ENCODE assay signal across 19 mouse cellular contexts in the genomic region with DNA sequence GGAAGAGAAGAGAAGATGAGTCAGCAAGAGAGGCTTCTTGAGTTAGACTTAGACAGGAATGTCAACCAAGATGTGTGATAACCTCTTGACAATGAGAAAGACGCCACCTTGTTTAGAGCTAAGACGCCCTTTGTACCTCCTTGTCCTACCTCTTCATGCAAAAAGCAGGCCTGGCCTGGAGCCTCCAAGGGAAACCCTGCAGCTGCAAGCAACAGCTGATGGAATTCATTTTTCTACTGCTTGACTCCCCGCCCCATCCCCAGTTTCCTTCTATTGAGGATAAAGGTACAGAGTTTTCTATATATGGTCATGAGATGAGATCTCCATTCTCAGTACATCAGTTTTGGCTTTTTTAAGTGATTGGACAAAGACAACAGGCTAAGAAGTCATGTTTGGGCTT. TPM values are rescaled to one million over a fixed set of nuclear protein-coding genes. Genes with fewer than 3 reads are reported as not detected.
DNase-seq lines count a peak whose midpoint lies in the region; ATAC-seq and TF ChIP-seq lines count a peak whose summit lies in the region.
"Had no signal": no experiment of that assay in that cellular context is flagged by ENCODE, and none has a peak within 500 bp of the region (broad histone marks: within the 10 kb centered on the region; RNA-seq: fewer than 3 reads in every experiment).

No protein-coding gene starts in this region.

- no peak for TF ChIP-seq EP300 in ES-Bruce4 (IDR thresholded peaks at IDR 0.05; ENCODE audit: insufficient read depth, low read depth, low read length)

- peaks cover 74% of the 10 kb centered on the region for H3K4me1 ChIP-seq in kidney, embryonic 15.5 days
- peaks cover 11% of the 10 kb centered on the region for H3K4me1 ChIP-seq in ES-Bruce4 (ENCODE audit: control insufficient read depth, insufficient read depth, low read length)
- peaks cover 9% of the 10 kb centered on the region for H3K4me1 ChIP-seq in intestine, embryonic 15.5 days (replicated peaks)
- H3K4me1 ChIP-seq: midbrain, embryonic 15.5 days had no signal

- H3K4me3 ChIP-seq in kidney, embryonic 15.5 days (replicated peaks): no peak overlapping the region
- no peak overlapping the region for H3K4me3 ChIP-seq in ES-Bruce4 (ENCODE audit: low read depth, low read length)
- H3K4me3 ChIP-seq in intestine, embryonic 15.5 days (replicated peaks): no peak overlapping the region
- H3K4me3 ChIP-seq: forebrain, embryonic 10.5 days; limb, embryonic 15.5 days; midbrain, embryonic 15.5 days had no signal

- 89% methylated on average over 3 of the region's 3 CpGs for WGBS in kidney, embryonic 15.5 days
- WGBS in intestine, embryonic 15.5 days: 76% methylated on average over 3 of the region's 3 CpGs

- H3K27ac ChIP-seq in kidney, embryonic 15.5 days: peak overlapping the region; percentile 70
- H3K27ac ChIP-seq in ES-Bruce4 (ENCODE audit: insufficient read depth, low read length): peak overlapping the region; percentile 38; the same call in 1 of the 2 replicates
- H3K27ac ChIP-seq in intestine, embryonic 15.5 days: peak overlapping the region; percentile 23; the same call in 1 of the 2 replicates
- H3K27ac ChIP-seq: midbrain, embryonic 15.5 days had no signal

- H3K36me3 ChIP-seq in kidney, embryonic 15.5 days: peaks cover 61% of the 10 kb centered on the region
- peaks cover 17% of the 10 kb centered on the region for H3K36me3 ChIP-seq in ES-Bruce4 (ENCODE audit: control insufficient read depth, insufficient read depth, low read length, poor library complexity, severe bottlenecking)
- H3K36me3 ChIP-seq in intestine, embryonic 15.5 days: peaks cover 20% of the 10 kb centered on the region; the same call in 1 of the 2 replicates
- H3K36me3 ChIP-seq: midbrain, embryonic 15.5 days had no signal

- TF ChIP-seq POLR2A in ES-Bruce4 (IDR thresholded peaks at IDR 0.05; ENCODE audit: insufficient read depth, low read length): no peak

- ATAC-seq in kidney, embryonic 15.5 days (replicated peaks; ENCODE audit: low FRiP score): no peak
- no peak for ATAC-seq in intestine, embryonic 15.5 days
- ATAC-seq: liver, postnatal 0 days; midbrain, embryonic 15.5 days had no signal

- no peaks in the 10 kb centered on the region for H3K9me3 ChIP-seq in kidney, embryonic 15.5 days (replicated peaks)
- no peaks in the 10 kb centered on the region for H3K9me3 ChIP-seq in ES-Bruce4 (replicated peaks; ENCODE audit: control insufficient read depth, insufficient read depth, low read length, poor library complexity, severe bottlenecking)
- no peaks in the 10 kb centered on the region for H3K9me3 ChIP-seq in intestine, embryonic 15.5 days
- H3K9me3 ChIP-seq: forebrain, embryonic 10.5 days; limb, embryonic 15.5 days; midbrain, embryonic 15.5 days had no signal

- no peak overlapping the region for H3K9ac ChIP-seq in kidney, embryonic 15.5 days
- H3K9ac ChIP-seq in ES-Bruce4 (ENCODE audit: low read depth, poor library complexity, severe bottlenecking): no peak overlapping the region
- no peak overlapping the region for H3K9ac ChIP-seq in intestine, embryonic 15.5 days
- H3K9ac ChIP-seq: limb, embryonic 15.5 days; liver, postnatal 0 days; midbrain, embryonic 15.5 days had no signal

- intact Hi-C loops in heart, postnatal 10 days (cut with DNase I): no loop called here

- TF ChIP-seq CTCF in ES-Bruce4 (IDR thresholded peaks at IDR 0.05; ENCODE audit: low read depth, low read length): no peak

- DNase-seq in heart, adult 9 months (ENCODE audit: low spot score in 2 of 2): peak; percentile 38 to 61
- no peak for DNase-seq in heart, postnatal 10 days
- no peak for DNase-seq in kidney, postnatal 10 days
- DNase-seq in left cerebral cortex, adult 11 months (ENCODE audit: low spot score): no peak
- no peak for DNase-seq in right cerebral cortex, adult 2 months (ENCODE audit: low spot score in 2 of 2)
- DNase-seq: adrenal gland, postnatal 25 days; B cell, adult 2 months; cerebellum, adult 8-10 months; kidney, postnatal 14 days; layer of hippocampus, adult 9-11 months; liver, postnatal 0 days; retina, postnatal 1 day had no signal

- H3K4me2 ChIP-seq in kidney, embryonic 15.5 days: no peak overlapping the region
- H3K4me2 ChIP-seq in intestine, embryonic 15.5 days (replicated peaks): no peak overlapping the region
- H3K4me2 ChIP-seq: limb, embryonic 15.5 days; midbrain, embryonic 15.5 days had no signal

- no peaks in the 10 kb centered on the region for H3K27me3 ChIP-seq in kidney, embryonic 15.5 days
- H3K27me3 ChIP-seq in ES-Bruce4 (ENCODE audit: control insufficient read depth, insufficient read depth, low read length, poor library complexity, severe bottlenecking): no peaks in the 10 kb centered on the region
- no peaks in the 10 kb centered on the region for H3K27me3 ChIP-seq in intestine, embryonic 15.5 days (replicated peaks)
- H3K27me3 ChIP-seq: limb, embryonic 15.5 days; midbrain, embryonic 15.5 days had no signal

RNA-seq across cellular contexts. Expression of gene Sparc, which starts 13.0 kb away (rescaled TPM):
- 1,000 to 10,000 TPM; 1,750 to 1,767 TPM for total RNA-seq in heart, postnatal 10 days (2021)
- polyA plus RNA-seq in kidney, embryonic 15.5 days (2015; fragmentation: Nextera tagmentation; extraction: Ambion mirVana): 1,364 and 1,510 TPM in 2 replicates
- 344 and 354 TPM in 2 replicates for polyA plus RNA-seq in ES-Bruce4 (2011; ENCODE audit: insufficient read depth, insufficient read length, low read depth, missing spikeins)
- polyA plus RNA-seq in intestine, embryonic 15.5 days (2015; fragmentation: Nextera tagmentation; extraction: Ambion mirVana): 1,532 and 1,545 TPM in 2 replicates
- total RNA-seq: megakaryocyte progenitor cell, adult 5-6 weeks had no signal

RNA-seq across cellular contexts. Expression of gene Atox1, which starts 51.0 kb away (rescaled TPM):
- 100 to 1,000 TPM; 168 to 169 TPM for total RNA-seq in heart, postnatal 10 days (2021)
- 402 and 413 TPM in 2 replicates for polyA plus RNA-seq in kidney, embryonic 15.5 days (2015; fragmentation: Nextera tagmentation; extraction: Ambion mirVana)
- polyA plus RNA-seq in ES-Bruce4 (2011; ENCODE audit: insufficient read depth, insufficient read length, low read depth, missing spikeins): 120 and 142 TPM in 2 replicates
- polyA plus RNA-seq in intestine, embryonic 15.5 days (2015; fragmentation: Nextera tagmentation; extraction: Ambion mirVana): 370 and 402 TPM in 2 replicates

RNA-seq across cellular contexts. Expression of gene G3bp1, which starts 59.5 kb away (rescaled TPM):
- 10 to 100 TPM; 48.2 to 54.4 TPM for total RNA-seq in heart, postnatal 10 days (2021)
- polyA plus RNA-seq in kidney, embryonic 15.5 days (2015; fragmentation: Nextera tagmentation; extraction: Ambion mirVana): 199 and 203 TPM in 2 replicates
- polyA plus RNA-seq in ES-Bruce4 (2011; ENCODE audit: insufficient read depth, insufficient read length, low read depth, missing spikeins): 146 and 147 TPM in 2 replicates
- 163 and 179 TPM in 2 replicates for polyA plus RNA-seq in intestine, embryonic 15.5 days (2015; fragmentation: Nextera tagmentation; extraction: Ambion mirVana)

Comparison
In these comparisons a context has a peak if more than half of its experiments do, and no peak if none do; other contexts are left out.
1. DNase-seq: peak in heart, adult 9 months (2 of 2); none in heart, postnatal 10 days (0 of 2), kidney, postnatal 10 days (single experiment), left cerebral cortex, adult 11 months (single experiment) and right cerebral cortex, adult 2 months (0 of 2).
2. Peak in every context shown above with its lines, with median percentiles within 50 percentile points of each other: H3K27ac ChIP-seq.